Mouse (Mus musculus) right cerebral cortex, adult 2 months (tissue): Measurements from ENCODE around the gene Wipi1.

ENCODE experiments used
- DNase-seq, 2 experiments: peaks; one replicate each; pipeline ENCODE4 v3.0.0; 2021 to 2022; ENCODE audit warnings: low spot score in 2 of 2

Wipi1 gene

DNA sequence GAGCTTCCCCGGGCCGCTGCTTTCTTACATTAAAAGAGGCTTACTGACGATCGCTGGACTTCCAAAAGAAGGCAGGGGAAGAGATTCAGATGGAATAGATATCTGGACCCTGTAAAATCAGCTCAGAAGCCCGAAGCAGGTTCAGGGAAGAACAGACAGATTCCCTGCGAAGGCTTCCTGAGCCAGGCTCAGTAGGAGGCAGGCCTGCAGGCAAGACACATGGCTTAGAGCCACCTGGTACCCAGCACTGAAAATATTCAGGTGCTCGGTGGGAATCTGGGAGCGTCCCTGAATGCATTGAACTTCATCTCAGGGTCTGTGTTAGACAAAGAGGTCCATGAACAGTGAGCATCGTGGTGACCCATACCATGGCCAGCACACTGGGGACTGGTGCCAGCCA is 31.8 kb downstream of the Wipi1 start:
- no peak for DNase-seq

DNA sequence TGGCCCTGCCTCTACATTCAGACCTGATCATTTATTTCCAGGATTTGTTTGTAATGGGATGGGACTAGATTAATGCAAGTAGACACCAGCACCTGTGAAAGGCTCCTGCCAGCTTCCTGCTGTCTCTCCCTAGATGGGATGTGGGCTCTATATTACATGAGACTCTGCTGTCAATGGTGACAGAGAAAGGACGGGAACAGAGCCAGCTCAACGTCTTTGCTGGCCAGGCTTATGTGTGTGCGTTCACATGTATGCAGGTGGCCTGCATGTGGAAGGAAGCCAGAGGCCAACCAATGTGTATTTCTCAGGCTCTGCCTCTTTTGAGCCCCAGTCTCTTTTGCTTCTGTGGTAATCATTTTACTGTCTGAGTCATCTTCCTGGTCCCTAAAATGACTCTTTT is 33.2 kb downstream of the Wipi1 start:
- DNase-seq = no peak

DNA sequence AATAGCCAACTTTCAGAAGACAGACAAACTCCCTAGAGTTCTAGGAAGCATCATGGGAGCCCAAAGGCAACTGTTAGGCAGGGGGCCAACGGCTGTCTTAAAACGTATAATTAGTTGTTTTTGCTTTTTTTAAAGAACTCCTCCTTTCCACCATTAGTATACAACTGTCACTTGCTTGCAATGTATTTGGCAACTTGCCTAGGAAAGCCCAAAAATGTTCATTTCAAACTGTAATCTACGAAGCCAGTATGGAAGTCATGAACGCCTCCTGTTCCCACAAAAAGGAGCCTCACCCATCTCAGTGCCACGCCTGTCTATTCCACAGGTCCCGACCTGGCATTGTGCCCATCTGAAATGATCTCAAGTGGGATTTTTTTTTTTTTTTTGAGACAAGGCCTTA is 35.9 kb downstream of the Wipi1 start:
- DNase-seq = no peak

DNA sequence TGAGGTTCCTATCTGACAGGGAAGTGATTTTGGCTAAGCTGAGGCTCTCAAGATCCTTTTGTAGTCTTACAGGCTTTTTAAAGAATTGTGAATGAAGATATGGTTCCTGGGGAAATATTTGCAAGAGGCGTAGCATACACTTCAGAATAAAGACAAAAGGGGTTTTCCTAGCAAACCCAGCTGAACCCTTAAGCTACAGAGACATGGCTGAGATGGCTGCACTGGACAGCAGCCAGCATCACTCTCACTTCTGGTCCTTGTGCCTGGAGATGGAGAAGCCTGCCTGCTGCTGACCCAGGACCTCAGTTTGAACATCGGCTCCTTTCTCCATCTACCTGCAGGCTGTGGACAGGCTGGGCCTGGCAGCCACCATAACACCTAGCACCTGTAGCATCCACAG is 37.2 kb downstream of the Wipi1 start:
- DNase-seq = no peak

DNA sequence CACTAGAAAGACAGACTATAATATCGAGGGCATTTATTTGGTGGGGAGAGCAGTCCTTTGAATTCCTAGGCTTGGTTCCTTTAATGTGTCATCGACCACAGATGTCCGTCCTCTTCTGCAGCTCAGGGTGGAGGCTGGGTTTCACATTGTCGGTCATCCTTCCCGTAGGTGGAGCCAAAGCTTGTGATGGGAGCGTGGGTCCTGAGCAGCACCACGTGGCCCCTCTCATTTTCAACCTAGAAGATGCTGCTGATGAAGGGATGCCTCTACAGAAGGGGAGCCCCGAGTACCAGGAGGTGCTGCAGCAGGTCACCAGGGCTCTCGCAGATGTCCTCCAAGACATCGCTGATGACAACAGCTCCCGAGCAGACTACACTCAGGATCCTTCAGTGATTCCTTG is 39.7 kb downstream of the Wipi1 start:
- no peak for DNase-seq

DNA sequence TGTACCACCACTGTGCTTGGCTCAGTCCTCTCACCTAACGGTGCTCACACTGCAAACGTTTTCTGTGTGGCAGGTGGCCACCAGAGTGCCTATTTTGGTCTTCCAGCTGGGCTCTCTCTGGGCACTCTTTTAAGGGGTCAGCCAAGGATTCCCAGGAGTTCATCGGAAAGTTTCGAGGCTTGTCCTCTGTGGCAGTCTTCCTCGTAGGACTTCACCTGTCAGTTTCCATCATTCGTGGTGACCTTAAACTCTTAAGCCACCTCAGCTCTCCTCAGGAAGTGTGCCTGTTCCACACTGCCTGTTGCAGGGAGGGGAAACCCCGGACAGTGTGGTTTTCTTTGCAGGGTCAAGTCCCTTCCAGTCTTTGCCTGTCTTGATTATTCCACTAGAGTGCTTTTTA is 42.0 kb downstream of the Wipi1 start:
- DNase-seq = no peak

DNA sequence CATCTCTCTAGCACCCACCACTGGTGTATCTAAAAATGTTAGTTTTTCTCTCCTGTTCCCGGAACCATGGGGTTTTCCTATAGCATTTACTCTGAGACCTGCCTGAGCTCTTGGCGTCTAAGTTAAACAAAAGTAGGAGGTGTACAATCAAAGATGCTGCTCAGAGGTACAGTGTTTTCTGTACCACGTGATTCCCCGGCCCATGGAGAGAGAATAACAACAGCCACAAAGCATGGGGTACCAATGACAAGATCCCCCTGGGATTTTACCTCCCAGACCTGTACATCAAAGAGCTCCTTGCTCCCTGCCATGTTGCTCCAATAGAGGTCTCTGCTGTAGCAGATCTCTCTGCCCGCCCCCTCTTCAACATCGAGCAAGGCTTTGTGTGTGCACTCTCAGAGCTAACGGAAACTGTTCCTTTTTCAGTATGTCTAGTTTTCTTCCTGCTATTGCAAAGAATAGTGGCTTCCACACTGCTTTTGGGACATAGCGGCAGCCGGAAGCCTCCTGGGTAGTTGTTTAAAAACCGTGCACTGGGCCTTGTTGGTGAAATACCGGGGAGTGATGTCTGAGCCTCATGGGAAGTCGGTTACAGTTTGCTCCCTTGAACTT is 42.7 kb downstream of the Wipi1 start:
- no peak for DNase-seq

DNA sequence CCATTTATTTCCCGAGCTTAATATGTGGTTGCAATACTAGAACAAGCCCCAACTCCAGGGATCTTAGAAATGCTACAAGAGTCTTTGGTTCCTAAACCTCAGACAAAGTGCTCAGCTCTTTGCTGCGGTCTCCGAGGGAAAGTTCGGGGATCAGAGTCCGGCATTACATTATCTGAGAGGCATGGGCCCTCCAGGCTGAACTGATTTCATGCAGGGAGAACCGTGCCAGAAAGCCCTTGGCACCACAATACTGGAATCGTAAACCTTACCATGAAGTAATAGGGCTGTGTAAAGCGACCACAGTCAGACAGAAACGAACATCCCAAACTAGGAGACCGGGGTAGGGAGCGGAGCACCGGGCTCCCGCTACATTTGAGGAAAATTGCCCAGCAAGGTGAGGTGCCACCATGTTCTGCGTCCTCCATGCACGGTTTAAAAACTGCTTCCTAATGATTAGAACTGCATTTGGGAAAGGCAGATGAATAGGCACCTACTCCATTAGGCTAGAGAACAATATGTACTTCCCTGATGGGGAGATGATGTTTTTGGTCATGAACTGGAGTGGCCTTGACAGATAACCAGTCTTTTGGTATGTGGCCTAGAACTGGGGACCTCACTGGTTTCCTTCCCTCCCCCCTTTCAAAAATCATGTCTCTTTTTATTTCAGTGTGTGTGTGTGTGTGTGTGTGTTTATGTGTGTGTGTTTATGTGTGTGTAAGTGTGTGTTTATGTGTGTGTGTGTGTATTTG is 47.1 kb downstream of the Wipi1 start:
- no peak for DNase-seq

DNA sequence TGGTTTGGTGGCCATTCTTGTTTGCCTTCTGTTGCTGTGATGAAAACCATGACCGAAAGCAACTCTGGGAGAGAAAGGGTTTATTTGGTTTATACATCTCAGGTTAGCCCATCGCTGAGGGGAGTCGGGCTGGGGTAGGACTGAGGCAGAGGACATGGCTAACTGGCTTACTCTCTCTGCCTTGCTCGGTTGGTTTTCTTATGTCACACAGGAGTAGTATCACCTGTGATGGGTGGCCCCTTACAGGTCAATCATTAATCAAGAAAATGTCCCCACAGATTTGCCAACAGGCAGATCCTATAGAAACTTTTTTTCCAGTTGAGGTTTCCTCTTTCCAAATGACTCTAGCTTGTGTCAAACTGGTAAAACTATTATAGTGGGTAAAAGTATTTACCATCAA is 48.1 kb downstream of the Wipi1 start:
- no peak for DNase-seq

DNA sequence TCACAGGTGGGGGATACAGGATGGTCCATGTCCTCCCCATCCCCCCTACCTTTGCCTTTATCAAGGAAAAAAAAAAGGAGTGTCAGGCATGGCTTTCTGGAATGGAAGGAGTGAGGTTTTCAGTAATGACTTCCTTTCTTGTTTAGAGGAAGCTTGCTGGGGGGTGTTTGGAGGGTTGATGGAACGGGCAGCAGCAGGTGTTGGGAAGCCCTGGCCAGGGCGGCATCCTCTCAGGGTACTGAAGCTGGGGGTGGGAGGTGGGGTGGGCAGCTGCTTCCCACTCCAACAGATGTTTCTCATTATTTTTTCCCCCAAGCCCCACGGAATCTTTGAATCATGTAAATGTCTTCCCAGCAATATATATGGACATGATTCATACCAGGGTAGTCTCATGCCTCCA is 50.3 kb downstream of the Wipi1 start:
- DNase-seq = no peak

DNA sequence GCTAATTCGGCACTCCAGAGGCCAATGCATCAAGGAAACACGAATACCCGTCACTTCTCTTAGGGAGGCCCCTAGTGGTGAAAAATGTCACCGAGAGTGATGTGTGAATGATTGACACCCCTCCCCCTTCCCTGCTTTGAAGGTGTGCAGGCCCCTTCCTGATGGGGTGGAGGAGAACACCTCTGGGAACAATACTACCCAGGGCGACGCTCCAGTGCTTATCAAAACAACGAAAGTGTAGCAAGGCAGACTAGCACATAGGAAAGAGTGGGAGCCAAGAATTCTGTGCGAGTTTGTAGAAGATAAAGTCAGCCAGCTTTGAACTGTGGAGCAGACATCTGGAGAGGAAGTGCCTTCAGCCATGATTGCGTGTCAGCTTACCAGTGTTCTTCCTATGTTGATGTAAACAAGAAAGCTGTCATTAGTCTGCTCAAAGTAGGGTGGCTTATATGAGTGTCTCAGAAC is 50.9 kb downstream of the Wipi1 start:
- peak in 1 of 2 experiments; percentile 17 for DNase-seq

DNA sequence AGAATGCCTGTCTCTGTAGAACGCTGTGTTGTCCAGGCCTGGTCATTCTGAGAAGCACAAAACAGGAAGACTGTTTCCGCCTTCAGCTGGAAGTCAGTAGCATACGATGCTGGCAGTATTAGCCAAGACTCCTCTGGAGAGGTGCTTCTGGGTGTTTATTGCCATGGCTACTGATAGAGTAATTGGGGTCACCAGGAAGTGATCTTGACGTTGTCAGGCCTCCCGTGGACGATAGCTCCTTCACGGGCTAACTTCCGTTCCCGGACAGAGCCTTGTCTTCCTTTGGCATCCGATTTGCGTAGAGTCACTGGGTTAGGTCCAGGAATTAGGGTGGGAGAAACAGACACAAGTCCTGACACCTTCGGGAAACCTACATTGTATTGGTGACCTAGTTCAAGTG is 52.5 kb downstream of the Wipi1 start:
- DNase-seq = no peak

DNA sequence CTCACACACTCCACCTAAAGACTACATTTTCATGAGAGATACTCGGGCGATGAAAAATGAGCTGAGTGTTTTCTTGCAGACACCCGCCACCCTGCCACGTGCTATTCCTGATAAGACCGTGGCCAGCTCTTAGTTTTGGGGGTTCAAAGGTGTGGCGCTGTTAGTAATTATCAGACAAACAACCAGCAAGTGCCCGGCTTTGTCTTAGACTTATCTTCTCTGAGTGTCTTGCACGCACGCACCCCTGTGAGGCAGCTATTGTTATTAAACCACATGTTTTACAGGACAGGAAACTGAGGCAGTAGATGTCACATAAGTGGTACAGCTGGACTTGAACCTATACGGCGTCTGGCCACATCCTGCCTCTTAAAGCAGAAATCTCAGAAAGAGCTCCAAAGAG is 54.3 kb downstream of the Wipi1 start:
- no peak for DNase-seq

DNA sequence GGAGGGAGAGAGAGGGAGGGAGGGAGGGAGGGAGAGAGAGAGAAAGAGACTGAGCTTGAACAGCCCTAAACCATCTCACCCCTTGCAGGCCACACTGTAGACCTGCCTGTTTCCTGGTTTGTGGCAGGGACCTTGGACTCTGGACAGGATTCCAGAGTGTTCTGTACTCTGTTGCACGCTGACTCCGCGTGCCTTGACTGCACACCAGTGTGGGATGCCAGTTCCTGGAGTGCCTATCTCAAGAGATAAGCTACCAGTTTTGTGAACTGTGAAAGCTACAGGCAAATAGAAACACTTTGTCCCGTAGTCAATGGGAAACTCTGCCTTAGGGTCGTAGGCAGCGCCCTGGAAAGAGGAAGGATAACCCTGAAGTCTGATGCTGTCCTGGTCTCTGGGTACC is 55.6 kb downstream of the Wipi1 start:
- DNase-seq = no peak

DNA sequence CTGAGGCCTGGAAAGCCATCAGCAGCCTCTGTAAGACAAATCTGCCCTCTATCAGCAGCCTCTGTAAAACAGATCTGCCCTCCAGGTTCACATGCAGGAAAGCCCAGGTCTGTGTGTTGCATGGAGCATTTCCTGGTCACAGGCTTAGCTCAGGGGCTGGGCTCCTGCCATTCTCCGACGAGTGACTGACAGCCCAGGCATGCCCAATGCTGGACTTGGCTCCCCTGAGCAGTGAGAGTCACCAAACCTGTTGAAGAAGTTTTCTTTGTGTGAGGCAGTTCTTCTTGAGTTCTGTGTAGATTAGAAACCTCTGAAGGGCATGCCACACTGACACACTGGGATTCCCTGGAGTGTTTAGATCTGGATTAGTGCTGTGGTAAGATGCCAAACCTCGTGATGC is 57.3 kb downstream of the Wipi1 start:
- DNase-seq = no peak

DNA sequence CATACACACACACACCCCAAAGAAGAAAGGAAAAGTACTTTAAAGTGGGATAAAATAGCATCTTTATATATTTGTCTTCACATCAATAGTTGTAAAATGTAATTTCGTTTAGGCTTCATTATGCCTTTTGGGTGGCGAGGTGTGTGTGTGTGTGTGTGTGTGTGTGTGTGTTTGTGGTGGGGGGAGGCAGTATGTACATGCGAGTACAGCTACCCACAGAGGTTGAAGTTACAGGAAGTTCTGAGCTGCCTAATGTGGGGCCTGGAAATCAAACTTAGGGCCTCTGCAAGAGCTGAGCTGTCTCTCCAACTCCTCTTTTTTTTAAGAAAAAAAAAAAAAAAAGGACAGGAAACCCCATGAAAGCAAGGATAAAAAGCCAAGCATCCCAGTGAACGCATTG is 57.8 kb downstream of the Wipi1 start:
- no peak for DNase-seq

DNA sequence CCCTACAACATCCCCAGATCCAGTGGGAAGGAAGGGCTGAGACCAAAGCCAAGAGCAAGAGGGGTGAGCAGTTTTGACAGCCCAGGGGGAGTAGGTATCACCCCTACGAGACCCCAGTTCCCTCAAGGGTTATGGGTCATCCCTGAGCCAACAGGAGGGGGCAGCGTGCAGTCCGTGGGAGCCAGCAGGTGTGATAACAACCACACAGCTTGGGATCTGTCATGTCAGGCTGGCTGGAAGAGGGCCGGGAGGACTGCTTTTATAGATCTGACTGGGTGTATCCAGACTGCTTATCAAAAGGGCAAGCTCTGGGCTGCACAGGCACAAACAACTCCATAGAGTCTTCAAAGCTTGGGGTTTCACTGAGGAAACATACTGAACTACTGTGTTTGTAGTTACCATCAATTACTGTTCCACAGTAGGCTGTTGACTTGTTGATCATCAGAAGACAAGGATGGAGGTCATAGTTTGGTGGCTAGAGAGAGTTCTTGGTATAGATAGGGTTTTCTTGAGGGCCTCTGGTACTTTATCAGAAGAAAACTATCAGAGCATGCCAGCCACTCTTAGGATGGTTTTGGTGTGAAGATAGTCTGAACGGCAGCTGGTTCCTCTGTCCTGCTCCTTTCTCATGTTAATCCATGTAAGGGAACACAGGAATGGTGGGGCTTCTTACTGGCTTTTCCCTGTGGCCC is 62.0 kb downstream of the Wipi1 start:
- no peak for DNase-seq

DNA sequence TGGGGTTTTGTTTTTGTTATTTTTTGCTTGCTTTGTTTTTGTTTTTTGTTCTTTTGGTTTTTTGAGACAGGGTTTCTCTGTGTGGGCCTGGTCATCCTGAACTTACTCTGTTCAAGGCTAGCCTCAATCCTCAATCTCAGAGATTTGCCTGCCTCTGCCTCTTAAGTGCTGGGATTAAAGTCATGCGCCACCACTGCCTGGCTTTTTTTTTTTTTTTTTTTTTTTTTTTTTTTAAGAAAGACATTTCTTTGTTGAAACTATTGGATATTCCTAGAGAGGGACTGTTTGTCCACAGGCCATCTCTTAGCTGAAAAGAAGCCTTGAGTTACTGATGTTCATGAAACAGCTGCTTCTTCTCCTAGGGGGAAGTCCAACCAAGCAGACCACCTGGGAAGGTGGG is 64.1 kb downstream of the Wipi1 start:
- no peak for DNase-seq

DNA sequence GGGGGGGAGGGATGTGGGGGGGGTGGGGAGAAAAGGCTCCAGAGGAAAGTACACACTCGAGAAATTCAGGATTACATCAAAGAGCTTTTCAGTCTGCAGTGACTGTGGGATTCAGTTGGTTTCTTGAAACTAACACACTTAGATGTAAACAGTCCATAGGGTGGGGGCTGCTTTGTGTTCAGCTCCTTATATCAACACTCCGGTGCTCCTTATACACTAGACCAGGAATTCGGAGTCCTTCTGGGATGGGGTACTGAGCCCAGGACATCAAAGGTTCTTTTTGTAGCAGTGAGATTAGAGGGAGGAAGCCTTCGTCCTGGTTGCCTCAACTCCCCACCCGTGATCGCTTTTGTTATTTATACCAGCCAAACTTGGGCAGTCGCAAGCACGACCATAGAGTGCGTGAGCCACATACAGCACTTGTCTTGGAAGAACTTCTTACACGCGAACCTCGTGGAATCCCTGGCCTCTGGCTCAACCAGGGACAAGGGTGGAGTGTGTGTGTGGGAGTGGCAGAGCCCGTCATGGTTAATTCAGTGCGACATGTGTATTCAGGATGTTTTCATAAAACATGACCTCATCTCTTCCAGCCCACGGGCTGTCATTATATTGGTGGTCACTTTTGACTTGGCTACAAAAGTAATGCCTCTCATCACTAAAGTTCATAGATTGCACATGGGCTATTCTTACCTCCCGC is 65.3 kb downstream of the Wipi1 start:
- DNase-seq = no peak

DNA sequence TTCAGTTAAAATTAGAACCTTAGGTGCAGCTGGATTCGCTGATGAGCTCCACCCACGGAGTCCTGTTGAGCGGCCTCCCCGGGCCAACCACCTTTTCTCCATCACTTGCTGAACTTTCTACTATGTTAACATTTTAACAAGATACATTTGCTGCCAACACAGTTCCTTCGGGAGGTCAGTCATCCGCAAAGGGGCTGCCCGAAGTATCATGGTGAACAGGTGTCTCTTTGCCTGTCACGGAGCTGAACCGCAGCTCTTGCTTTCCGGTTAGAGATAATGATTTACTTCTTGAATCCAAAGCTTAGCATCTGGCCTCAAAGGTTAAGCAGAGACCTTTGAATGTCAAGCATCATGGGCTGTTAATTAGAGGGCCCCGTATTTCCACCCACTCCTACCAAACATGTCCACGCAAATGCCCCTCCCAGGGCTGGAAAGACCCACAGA is 66.0 kb downstream of the Wipi1 start:
- DNase-seq = no peak

DNA sequence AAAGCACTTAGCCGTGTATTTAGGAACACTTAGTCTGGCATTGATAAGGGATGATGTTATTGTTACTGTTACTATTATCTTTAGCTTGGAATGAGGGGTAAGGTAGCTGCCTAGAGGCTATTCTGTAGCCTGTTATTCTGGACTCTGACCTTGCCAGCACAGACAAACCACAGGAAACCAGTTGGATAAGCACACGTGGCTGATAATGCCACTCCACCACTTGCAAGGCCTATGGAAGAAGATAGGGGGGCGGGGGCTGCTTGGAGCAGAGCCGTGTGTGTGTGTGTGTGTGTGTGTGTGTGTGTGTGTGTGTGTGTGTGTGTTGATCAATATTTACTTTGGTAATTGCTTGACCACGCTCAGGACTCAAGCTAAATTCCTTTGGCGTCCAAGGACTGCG is 66.5 kb downstream of the Wipi1 start:
- DNase-seq = no peak

DNA sequence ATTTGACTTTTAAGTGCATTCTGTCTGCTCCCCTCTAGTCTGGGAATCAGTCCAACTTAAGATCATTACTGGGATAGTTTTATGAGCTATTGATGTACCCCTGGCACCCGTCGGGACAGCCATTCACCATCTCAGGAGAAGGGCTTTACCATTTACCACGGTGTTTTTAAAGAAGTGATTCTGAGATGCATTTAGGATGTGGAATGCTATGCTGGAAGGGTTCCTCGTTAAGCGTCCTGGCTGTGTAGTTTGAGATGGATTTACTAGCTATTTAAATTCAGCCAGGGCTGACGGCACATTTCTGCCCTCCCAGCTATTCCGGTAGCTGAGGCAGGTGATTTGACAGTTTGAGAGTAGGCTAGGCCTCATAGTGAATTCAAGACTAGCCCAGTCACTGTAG is 67.3 kb downstream of the Wipi1 start:
- DNase-seq = no peak

DNA sequence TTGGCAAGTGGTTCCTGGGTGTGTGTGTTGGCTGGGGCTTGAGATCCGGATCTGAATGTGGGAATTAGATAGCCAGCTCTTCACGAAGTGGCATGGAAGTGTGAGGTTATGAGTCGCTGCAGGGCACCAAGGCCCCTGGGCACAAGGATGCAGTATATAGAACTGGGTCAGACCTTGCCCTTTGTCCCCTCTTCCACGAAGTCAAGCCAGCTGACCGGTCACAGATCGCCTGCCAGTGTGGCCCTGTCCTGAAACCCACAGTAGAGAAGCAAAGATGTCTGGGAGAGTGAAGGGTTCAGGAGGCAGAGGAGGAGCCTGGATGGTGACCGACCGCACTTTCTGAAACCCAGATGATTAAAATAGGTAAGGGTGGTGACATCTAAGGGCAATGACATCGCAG is 68.3 kb downstream of the Wipi1 start:
- no peak for DNase-seq
